Mouse (Mus musculus): ENCODE results near the gene Gm37240.

- TF ChIP-seq CHD2 (IDR thresholded peaks at IDR 0.05; ENCODE audit: low read depth, low read length), result no peak
- TF ChIP-seq ZC3H11A (IDR thresholded peaks at IDR 0.05; ENCODE audit: borderline replicate concordance, low read depth, low read length), result no peak
These were observed 1038.5 kb downstream of the Gm37240 start for GRCm38 (mm10) chr3:84848798-84849197.

Measured in ES-E14 (cell line).